Mouse (Mus musculus) kidney, adult 2 months (tissue): Measurements from ENCODE around the gene Zyg11a.

Source experiments
- CTCF ChIP-seq: fragments of 200-500 bp; conservative IDR thresholded peaks from 2 replicates; pipeline ENCODE4 v1.5.1; 2011; ENCODE audit warnings: low read depth, mild to moderate bottlenecking, control low read depth, low read length, moderate library complexity, mixed read lengths; ENCODE audit not compliant: insufficient read depth, insufficient read length
- POLR2A ChIP-seq: fragments of 200-500 bp; IDR thresholded peaks from one replicate; pipeline ENCODE4 v1.6.1; 2011; ENCODE audit warnings: low read depth, low read length, control low read depth

DNA sequence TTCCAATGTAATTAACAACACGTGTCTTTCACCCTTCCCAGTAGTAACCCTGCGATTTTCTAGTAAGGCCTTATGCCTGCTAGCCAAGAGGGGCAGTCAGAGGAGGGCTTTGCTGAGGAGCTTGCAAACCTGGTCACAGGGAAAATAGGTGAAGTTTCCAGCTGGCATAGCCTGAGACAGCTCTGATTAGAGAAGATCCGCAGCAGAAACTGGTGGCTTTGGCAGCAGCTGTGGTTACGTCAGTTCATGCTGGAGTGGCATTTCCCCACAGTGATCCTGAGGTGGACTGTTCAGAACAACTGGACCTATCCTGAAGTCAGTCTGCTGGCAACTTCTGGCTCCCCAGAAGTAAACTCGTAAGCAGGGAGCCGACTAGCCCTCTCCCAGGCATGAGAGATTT lies 49.8 kb downstream of the Zyg11a start:
- no peak for TF ChIP-seq CTCF
- no peak for TF ChIP-seq POLR2A
